Mouse (Mus musculus) embryonic facial prominence, embryonic 12.5 days (tissue): ENCODE measurements around the gene Angpt4. TPM values are rescaled to one million over a fixed set of nuclear protein-coding genes. Genes with fewer than 3 reads are reported as not detected.

Source experiments
- ATAC-seq: fragments of 200-750 bp; cut with Nextera tagmentation; 2 replicates; pipeline ENCODE4 v1.8.0; 2017; ENCODE audit not compliant: insufficient number of reproducible peaks, insufficient read depth, low FRiP score, low TSS enrichment
- H3K27ac ChIP-seq: fragments of 300-500 bp; sonication (generic); 2 replicates; pipeline ENCODE4 v1.5.1; 2016; ENCODE audit warnings: mild to moderate bottlenecking
- H3K27me3 ChIP-seq: fragments of 300-500 bp; sonication (generic); 2 replicates; pipeline ENCODE4 v1.6.1; 2016; ENCODE audit warnings: mild to moderate bottlenecking, moderate library complexity
- H3K36me3 ChIP-seq: fragments of 300-500 bp; sonication (generic); 2 replicates; pipeline ENCODE4 v1.6.1; 2016; ENCODE audit warnings: mild to moderate bottlenecking
- H3K4me1 ChIP-seq: fragments of 300-500 bp; sonication (generic); 2 replicates; pipeline ENCODE4 v1.6.1; 2016
- H3K4me2 ChIP-seq: fragments of 300-500 bp; sonication (generic); replicated peaks from 2 replicates; pipeline ENCODE4 v1.6.1; 2016; ENCODE audit warnings: mild to moderate bottlenecking, moderate library complexity
- H3K4me3 ChIP-seq: fragments of 300-500 bp; sonication (generic); 2 replicates; pipeline ENCODE4 v1.5.1; 2016; ENCODE audit warnings: mild to moderate bottlenecking
- H3K9ac ChIP-seq: fragments of 300-500 bp; sonication (generic); 2 replicates; pipeline ENCODE4 v1.6.1; 2016; ENCODE audit warnings: mild to moderate bottlenecking, moderate library complexity
- H3K9me3 ChIP-seq: fragments of 300-500 bp; sonication (generic); 2 replicates; pipeline ENCODE4 v1.6.1; 2016; ENCODE audit warnings: mild to moderate bottlenecking, moderate library complexity
- WGBS: fragments of 180-500 bp; shearing (Covaris S2); methylation state at CpG from one replicate; pipeline ENCODE4 v1.1.7; 2016; 5-methylcytosine and 5-hydroxymethylcytosine counted together
- polyA plus RNA-seq: library from polyadenylated mRNA; unstranded; fragments of >200 nt; fragmentation: Nextera tagmentation; extraction: Ambion mirVana; gene quantifications from 2 replicates; pipeline ENCODE4 v1.2.1, GENCODE M21; 2016

Angpt4 gene
- 0.28 and 0.31 TPM in 2 replicates for polyA plus RNA-seq

GRCm38 (mm10) chr2:151910919-151911500, at the start of gene Angpt4:
TSS of gene Angpt4 (plus strand) at chr2:151911210.
- Histone ChIP-seq H3K4me2 (no peak within 1 kb of the TSS), H3K4me1 (peaks cover 31% of the 10 kb centered on the region), H3K36me3 (no peaks in the 10 kb centered on the region), H3K4me3 (no peak within 1 kb of the TSS), H3K9ac (no peak within 1 kb of the TSS; the same call in 1 of the 2 replicates), H3K27ac (peak within 1 kb of the TSS; percentile 50; the same call in 1 of the 2 replicates), H3K27me3 (no peaks in the 10 kb centered on the region), H3K9me3 (no peaks in the 10 kb centered on the region)
- no peak for ATAC-seq
- WGBS: 52% methylated on average over 12 of the region's 13 CpGs

DNA sequence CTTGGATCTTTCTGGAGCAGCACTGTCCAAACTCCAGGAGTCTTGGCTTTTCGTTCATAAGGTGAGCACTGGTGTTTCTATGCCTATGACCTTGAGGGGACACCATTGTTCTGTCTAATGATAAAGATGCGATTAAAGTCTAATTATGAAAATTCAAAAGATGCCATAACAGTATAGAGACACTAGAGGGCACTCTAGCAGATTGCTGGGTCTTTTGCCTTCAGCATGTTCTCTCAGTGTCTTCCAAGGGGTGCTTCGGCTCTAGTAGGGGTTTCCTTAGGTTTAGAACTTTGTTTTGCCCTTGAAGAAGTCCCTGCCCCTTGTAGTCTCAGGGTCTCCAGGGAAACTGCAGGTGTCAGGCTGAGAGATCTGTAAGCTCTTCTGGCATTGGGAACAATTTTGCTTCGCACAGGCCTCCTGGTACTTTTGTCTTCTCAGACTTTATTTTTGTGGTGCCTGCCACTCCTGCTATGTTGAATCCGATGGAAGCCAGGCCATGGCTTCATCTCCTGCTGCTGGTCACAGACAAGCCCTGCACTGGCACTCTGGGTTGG, 48.7 kb upstream of the Angpt4 start:
- WGBS: 55% methylated on average over 5 of the region's 5 CpGs

DNA sequence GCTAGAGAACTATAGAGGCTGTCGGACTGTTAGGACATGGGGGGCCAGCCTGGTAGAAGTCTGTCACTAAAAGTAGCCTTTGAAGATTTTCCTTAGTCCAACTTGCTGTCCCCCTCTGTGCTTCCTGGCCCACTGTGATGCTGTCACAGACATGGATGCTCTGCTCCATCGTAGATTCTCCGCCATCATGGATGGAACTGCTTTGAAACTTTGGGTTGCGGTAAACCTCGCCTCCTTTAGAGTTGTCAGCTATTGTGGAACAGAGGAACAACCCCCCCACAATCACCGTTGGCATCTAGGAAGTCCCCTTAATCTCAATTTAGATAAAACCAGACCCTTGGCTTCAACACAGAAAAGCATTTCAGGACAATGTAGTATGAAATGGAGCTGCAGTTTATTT, 46.1 kb upstream of the Angpt4 start:
- no peak for ATAC-seq
- Histone ChIP-seq H3K4me2 (no peak overlapping the region), H3K36me3 (no peaks in the 10 kb centered on the region), H3K27me3 (no peaks in the 10 kb centered on the region), H3K4me1 (no peaks in the 10 kb centered on the region), H3K9me3 (no peaks in the 10 kb centered on the region), H3K4me3 (no peak overlapping the region), H3K9ac (no peak overlapping the region), H3K27ac (no peak overlapping the region)
- WGBS: 90% methylated on average over 6 of the region's 6 CpGs

More for the DNA sequence above, 48.7 kb upstream of the Angpt4 start:
- Histone ChIP-seq H3K4me2 (no peak overlapping the region), H3K4me1 (no peaks in the 10 kb centered on the region), H3K27me3 (no peaks in the 10 kb centered on the region), H3K9ac (no peak overlapping the region), H3K27ac (no peak overlapping the region), H3K4me3 (no peak overlapping the region), H3K36me3 (no peaks in the 10 kb centered on the region), H3K9me3 (no peaks in the 10 kb centered on the region)
- ATAC-seq: no peak

- WGBS: 35% methylated on average over 4 of the region's 4 CpGs
- H3K27ac ChIP-seq: no peak overlapping the region
- no peak overlapping the region for H3K4me2 ChIP-seq
- no peaks in the 10 kb centered on the region for H3K9me3 ChIP-seq
- no peaks in the 10 kb centered on the region for H3K36me3 ChIP-seq
- no peak overlapping the region for H3K9ac ChIP-seq
- ATAC-seq: 0 out of 2 replicates have a peak, but pooled peaks have one; percentile 68
- no peaks in the 10 kb centered on the region for H3K27me3 ChIP-seq
- H3K4me3 ChIP-seq: no peak overlapping the region
- H3K4me1 ChIP-seq: no peaks in the 10 kb centered on the region
These were observed 44.5 kb upstream of the Angpt4 start for GRCm38 (mm10) chr2:151866487-151866886.

GRCm38 (mm10) chr2:151868196-151868595, 42.8 kb upstream of the Angpt4 start:
- Histone ChIP-seq H3K36me3 (no peaks in the 10 kb centered on the region), H3K9me3 (no peaks in the 10 kb centered on the region), H3K9ac (no peak overlapping the region), H3K4me1 (no peaks in the 10 kb centered on the region), H3K4me3 (no peak overlapping the region), H3K27me3 (no peaks in the 10 kb centered on the region), H3K4me2 (no peak overlapping the region), H3K27ac (no peak overlapping the region)
- no peak; the same call in 1 of the 2 replicates for ATAC-seq
- WGBS: 86% methylated on average over 8 of the region's 8 CpGs

DNA sequence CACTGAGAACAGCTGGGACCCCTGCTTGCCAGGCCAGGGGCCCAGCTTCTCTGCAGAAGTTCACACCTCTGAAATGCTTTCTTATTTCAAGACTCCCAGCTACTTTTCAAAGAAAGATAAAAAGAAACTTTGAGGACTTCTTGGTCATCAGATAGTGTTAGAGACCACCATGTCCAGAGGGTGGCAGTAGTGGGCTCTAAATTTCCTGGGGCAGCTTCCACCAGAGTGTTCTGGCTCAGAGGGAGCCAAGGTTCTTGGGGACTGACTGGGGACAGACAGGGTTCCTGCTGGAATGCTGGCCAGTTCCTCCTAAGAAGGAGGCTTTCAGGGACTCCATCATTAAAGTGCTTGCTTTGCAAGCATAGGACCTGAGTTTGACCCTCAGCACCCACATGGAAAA, 36.5 kb upstream of the Angpt4 start:
- no peaks in the 10 kb centered on the region for H3K9me3 ChIP-seq
- no peaks in the 10 kb centered on the region for H3K36me3 ChIP-seq
- no peaks in the 10 kb centered on the region for H3K4me1 ChIP-seq
- no peak overlapping the region for H3K4me2 ChIP-seq
- peaks cover 5% of the 10 kb centered on the region; the same call in 1 of the 2 replicates for H3K27me3 ChIP-seq
- H3K27ac ChIP-seq: no peak overlapping the region
- H3K4me3 ChIP-seq: no peak overlapping the region
- no peak for ATAC-seq
- no peak overlapping the region for H3K9ac ChIP-seq

DNA sequence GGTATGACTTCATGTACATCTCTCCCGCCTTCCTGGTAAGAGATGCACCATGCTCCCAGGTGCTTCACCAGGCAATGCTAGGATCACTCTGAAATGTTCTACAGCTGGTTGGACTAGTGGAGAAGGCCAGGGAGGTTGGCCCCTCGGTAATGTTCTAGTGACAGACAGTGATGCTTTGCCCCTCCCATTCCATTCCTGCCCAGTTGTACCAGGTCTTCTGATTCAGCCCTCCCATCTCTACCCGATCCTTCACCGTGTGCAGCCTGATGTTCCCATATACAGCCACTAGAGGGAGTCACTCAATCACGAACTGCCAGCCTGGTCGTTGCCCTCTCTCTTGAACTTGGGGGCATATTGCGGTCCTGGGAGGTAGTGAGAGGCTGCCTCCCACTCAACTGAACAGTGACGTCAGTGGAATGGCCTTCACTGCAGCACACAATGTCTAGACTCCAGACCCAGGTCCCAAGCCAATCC, 35.0 kb upstream of the Angpt4 start:
- H3K9me3 ChIP-seq: no peaks in the 10 kb centered on the region
- ATAC-seq: peak; percentile 18; the same call in 1 of the 2 replicates
- no peaks in the 10 kb centered on the region for H3K36me3 ChIP-seq
- WGBS: 14% methylated on average over 8 of the region's 8 CpGs
- no peak overlapping the region for H3K27ac ChIP-seq
- no peak overlapping the region for H3K4me3 ChIP-seq
- no peak overlapping the region for H3K9ac ChIP-seq
- H3K4me1 ChIP-seq: no peaks in the 10 kb centered on the region
- H3K4me2 ChIP-seq: no peak overlapping the region
- peaks cover 5% of the 10 kb centered on the region; the same call in 1 of the 2 replicates for H3K27me3 ChIP-seq

DNA sequence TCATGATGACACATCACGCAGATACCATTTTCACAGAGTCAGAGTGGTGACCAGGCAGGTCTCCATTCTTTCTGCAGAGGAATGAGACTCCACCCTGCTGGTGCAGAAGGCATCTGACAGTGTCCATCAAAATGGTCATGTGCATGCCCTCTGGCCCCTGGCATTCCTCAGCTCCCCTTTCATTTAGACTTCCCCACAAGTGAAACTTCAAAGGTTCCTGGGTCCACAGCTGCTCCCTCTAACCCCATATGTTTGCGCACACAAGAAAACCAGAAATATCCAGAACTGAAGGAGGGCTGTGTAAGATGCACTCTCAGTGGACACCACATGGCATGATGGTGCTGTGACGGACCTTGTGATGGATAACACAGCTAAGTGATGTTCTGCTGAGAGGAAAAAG, 32.4 kb upstream of the Angpt4 start:
- Histone ChIP-seq H3K36me3 (no peaks in the 10 kb centered on the region), H3K4me1 (no peaks in the 10 kb centered on the region), H3K9ac (no peak overlapping the region), H3K27ac (no peak overlapping the region), H3K4me3 (no peak overlapping the region), H3K27me3 (peaks cover 2% of the 10 kb centered on the region; the same call in 1 of the 2 replicates), H3K4me2 (no peak overlapping the region), H3K9me3 (no peaks in the 10 kb centered on the region)
- no peak for ATAC-seq
- WGBS: 63% methylated on average over 3 of the region's 3 CpGs

GRCm38 (mm10) chr2:151879760-151880159, 31.2 kb upstream of the Angpt4 start:
- Histone ChIP-seq H3K4me3 (no peak overlapping the region), H3K27me3 (no peaks in the 10 kb centered on the region), H3K9ac (no peak overlapping the region), H3K27ac (no peak overlapping the region), H3K4me2 (no peak overlapping the region), H3K36me3 (no peaks in the 10 kb centered on the region), H3K4me1 (no peaks in the 10 kb centered on the region), H3K9me3 (no peaks in the 10 kb centered on the region)
- ATAC-seq: no peak
- WGBS: 50% methylated on average over 2 of the region's 2 CpGs

- H3K9ac ChIP-seq: no peak overlapping the region
- H3K36me3 ChIP-seq: no peaks in the 10 kb centered on the region
- H3K27ac ChIP-seq: no peak overlapping the region
- H3K9me3 ChIP-seq: no peaks in the 10 kb centered on the region
- no peak overlapping the region for H3K4me2 ChIP-seq
- no peaks in the 10 kb centered on the region for H3K27me3 ChIP-seq
- peaks cover 10% of the 10 kb centered on the region; the same call in 1 of the 2 replicates for H3K4me1 ChIP-seq
- 54% methylated on average over 6 of the region's 6 CpGs for WGBS
- no peak overlapping the region for H3K4me3 ChIP-seq
- ATAC-seq: no peak
These were observed 20.0 kb upstream of the Angpt4 start for GRCm38 (mm10) chr2:151891031-151891430.

DNA sequence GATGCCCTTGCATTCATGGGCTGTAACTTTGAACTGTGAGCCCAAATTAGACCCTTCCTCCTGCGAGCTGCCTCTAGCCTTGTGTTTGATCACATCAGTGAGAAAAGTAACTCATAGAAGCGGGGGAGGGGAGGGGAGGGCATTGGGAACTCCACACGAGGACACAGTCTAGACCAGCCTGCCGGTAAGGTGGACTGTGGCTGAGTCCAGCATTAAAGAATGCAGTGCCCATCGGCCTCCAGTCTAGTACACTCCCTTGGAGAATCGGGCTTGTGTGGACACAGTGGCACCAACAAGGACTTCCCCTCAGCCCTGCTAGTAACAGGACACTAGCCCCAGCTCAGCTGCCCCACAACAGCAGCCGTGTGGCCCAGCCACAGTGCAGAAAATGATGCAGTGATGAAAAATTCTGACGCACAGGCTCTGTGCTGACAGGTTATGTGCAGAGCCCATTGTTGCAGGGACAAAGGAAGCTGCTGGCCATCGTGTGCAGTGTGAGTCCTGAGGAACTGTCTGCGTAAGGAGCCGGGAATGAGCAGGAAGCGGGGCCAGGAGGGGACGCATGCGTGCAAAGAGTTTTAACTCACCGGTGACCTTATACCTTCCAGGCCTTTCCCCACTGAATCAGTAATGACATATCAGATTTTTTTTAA, 17.8 kb upstream of the Angpt4 start:
- Histone ChIP-seq H3K4me1 (peaks cover 10% of the 10 kb centered on the region; the same call in 1 of the 2 replicates), H3K9ac (no peak overlapping the region), H3K36me3 (no peaks in the 10 kb centered on the region), H3K9me3 (no peaks in the 10 kb centered on the region), H3K27me3 (no peaks in the 10 kb centered on the region), H3K4me3 (no peak overlapping the region), H3K4me2 (no peak overlapping the region), H3K27ac (no peak overlapping the region; the same call in 1 of the 2 replicates)
- 36% methylated on average over 15 of the region's 15 CpGs for WGBS
- ATAC-seq: no peak
